Mouse (Mus musculus) heart, embryonic 16.5 days (tissue): ENCODE measurements around the gene Gcdh. TPM values are rescaled to one million over a fixed set of nuclear protein-coding genes. Genes with fewer than 3 reads are reported as not detected.

ENCODE experiments used
- ATAC-seq: fragments of 200-750 bp; cut with Nextera tagmentation; replicated peaks from 2 replicates; pipeline ENCODE4 v1.8.0; 2017; ENCODE audit warnings: moderate number of reproducible peaks; ENCODE audit not compliant: insufficient read depth, low FRiP score; ENCODE audit errors: extremely low read depth
- H3K27ac ChIP-seq: fragments of 300-500 bp; sonication (generic); 2 replicates; pipeline ENCODE4 v1.5.1; 2014; ENCODE audit warnings: mild to moderate bottlenecking, low read length, control low read depth, moderate library complexity
- H3K27me3 ChIP-seq: fragments of 300-500 bp; sonication (generic); 2 replicates; pipeline ENCODE4 v1.6.1; 2014; ENCODE audit warnings: low read length, mixed read lengths; ENCODE audit not compliant: control insufficient read depth, insufficient read depth
- H3K36me3 ChIP-seq: fragments of 300-500 bp; sonication (generic); 2 replicates; pipeline ENCODE4 v1.6.1; 2014; ENCODE audit not compliant: control insufficient read depth, insufficient read depth
- H3K4me1 ChIP-seq: fragments of 300-500 bp; sonication (generic); 2 replicates; pipeline ENCODE4 v1.6.1; 2014; ENCODE audit warnings: low read length, mixed read lengths; ENCODE audit not compliant: control insufficient read depth, insufficient read depth
- H3K4me2 ChIP-seq: fragments of 300-500 bp; sonication (generic); 2 replicates; pipeline ENCODE4 v1.6.1; 2014; ENCODE audit warnings: low read depth, mild to moderate bottlenecking, control low read depth, low read length
- H3K4me3 ChIP-seq: fragments of 300-500 bp; sonication (generic); 2 replicates; pipeline ENCODE4 v1.5.1; 2014; ENCODE audit warnings: mild to moderate bottlenecking, control low read depth, low read length
- H3K9ac ChIP-seq: fragments of 300-500 bp; sonication (generic); 2 replicates; pipeline ENCODE4 v1.6.1; 2014; ENCODE audit warnings: low read length, control low read depth
- H3K9me3 ChIP-seq: fragments of 300-500 bp; sonication (generic); replicated peaks from 2 replicates; pipeline ENCODE4 v1.6.1; 2016; ENCODE audit warnings: low read length; ENCODE audit not compliant: control insufficient read depth
- WGBS: fragments of 180-500 bp; shearing (Covaris S2); extraction: QIAGEN DNeasy Blood & Tissue Kit; methylation state at CpG from one replicate; pipeline ENCODE4 v1.1.7; 2014; 5-methylcytosine and 5-hydroxymethylcytosine counted together
- polyA plus RNA-seq: library from polyadenylated mRNA; unstranded; fragments of >200 nt; fragmentation: Nextera tagmentation; extraction: Ambion mirVana; gene quantifications from 2 replicates; pipeline ENCODE4 v1.2.1, GENCODE M21; 2015

The Gcdh gene
- polyA plus RNA-seq, 1 experiment from 2014 or later, result 43.1 TPM

DNA sequence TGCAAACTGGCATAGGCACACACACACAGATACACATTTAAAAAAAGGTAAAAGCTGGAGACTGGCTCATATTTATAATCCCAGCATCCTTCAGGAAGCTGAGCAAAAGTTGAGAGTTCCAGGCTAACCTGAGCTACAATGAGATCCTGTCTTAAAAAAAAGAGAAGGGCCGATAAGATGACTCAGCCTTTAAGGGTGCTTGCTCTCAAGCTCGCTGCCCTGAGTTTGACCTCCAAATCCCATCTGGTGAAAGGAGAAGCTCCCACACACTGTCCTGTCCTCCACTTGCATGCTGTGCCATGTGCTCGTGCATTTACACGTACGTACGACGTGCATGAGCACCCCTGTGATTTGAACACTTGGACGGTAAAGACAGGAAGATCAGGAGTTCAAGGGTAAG lies 13.8 kb upstream of the Gcdh start:
- WGBS, result 71% methylated on average over 8 of the region's 8 CpGs

DNA sequence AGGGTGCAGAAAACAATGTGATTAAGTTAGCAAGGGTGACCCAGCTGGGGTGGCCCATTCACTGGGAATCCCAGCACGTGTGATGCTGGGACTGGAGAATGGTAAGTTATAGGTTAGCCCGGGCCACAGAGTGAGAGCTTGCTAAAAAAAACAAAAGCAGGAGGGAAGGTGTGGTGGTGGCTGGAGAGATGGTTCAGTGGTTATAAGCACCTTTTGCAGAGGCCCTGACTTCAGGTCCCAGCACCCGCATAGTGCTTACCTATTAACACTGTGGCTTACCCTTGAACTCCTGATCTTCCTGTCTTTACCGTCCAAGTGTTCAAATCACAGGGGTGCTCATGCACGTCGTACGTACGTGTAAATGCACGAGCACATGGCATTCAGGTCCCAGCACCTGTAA lies 13.3 kb upstream of the Gcdh start:
- Histone ChIP-seq H3K4me1 (0 out of 2 replicates have a peak, but pooled peaks cover 7% of the 10 kb centered on the region), H3K27ac (no peak overlapping the region), H3K27me3 (peaks cover 29% of the 10 kb centered on the region), H3K36me3 (no peaks in the 10 kb centered on the region), H3K9ac (no peak overlapping the region), H3K9me3 (no peaks in the 10 kb centered on the region), H3K4me2 (no peak overlapping the region), H3K4me3 (no peak overlapping the region)
- 93% methylated on average over 9 of the region's 9 CpGs for WGBS
- ATAC-seq, result no peak

More for the DNA sequence above, 13.8 kb upstream of the Gcdh start:
- Histone ChIP-seq H3K4me3 (no peak overlapping the region), H3K4me1 (peaks cover 7% of the 10 kb centered on the region; the same call in 1 of the 2 replicates), H3K4me2 (no peak overlapping the region), H3K9me3 (no peaks in the 10 kb centered on the region), H3K36me3 (no peaks in the 10 kb centered on the region), H3K27me3 (peaks cover 33% of the 10 kb centered on the region), H3K9ac (no peak overlapping the region), H3K27ac (no peak overlapping the region)
- no peak for ATAC-seq

DNA sequence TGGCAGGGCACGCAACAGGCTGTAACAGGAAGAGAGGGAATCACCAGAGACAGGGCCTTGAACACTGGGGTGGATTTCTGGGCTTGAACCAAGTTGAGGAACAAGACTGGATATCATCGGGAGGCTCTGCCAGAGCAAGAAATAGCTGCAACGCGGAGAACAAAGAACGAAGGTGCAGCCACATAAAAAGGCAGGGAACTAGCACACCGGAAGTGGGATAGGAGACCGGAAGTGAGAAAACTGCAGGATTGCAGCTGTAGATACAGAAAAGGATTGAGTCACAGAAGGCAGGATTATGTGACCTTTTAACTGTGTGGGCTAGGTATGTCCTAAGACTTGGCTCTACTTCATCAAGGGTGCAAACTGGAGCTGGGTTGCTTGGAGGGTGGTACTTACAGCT lies 10.6 kb upstream of the Gcdh start:
- no peak for ATAC-seq
- H3K9me3 ChIP-seq, result no peaks in the 10 kb centered on the region
- H3K4me1 ChIP-seq, result 0 out of 2 replicates have a peak, but pooled peaks cover 7% of the 10 kb centered on the region
- peaks cover 8% of the 10 kb centered on the region for H3K27me3 ChIP-seq
- H3K36me3 ChIP-seq, result no peaks in the 10 kb centered on the region
- no peak overlapping the region for H3K4me2 ChIP-seq
- 79% methylated on average over 7 of the region's 7 CpGs for WGBS
- no peak overlapping the region for H3K9ac ChIP-seq
- H3K4me3 ChIP-seq, result no peak overlapping the region
- H3K27ac ChIP-seq, result no peak overlapping the region

DNA sequence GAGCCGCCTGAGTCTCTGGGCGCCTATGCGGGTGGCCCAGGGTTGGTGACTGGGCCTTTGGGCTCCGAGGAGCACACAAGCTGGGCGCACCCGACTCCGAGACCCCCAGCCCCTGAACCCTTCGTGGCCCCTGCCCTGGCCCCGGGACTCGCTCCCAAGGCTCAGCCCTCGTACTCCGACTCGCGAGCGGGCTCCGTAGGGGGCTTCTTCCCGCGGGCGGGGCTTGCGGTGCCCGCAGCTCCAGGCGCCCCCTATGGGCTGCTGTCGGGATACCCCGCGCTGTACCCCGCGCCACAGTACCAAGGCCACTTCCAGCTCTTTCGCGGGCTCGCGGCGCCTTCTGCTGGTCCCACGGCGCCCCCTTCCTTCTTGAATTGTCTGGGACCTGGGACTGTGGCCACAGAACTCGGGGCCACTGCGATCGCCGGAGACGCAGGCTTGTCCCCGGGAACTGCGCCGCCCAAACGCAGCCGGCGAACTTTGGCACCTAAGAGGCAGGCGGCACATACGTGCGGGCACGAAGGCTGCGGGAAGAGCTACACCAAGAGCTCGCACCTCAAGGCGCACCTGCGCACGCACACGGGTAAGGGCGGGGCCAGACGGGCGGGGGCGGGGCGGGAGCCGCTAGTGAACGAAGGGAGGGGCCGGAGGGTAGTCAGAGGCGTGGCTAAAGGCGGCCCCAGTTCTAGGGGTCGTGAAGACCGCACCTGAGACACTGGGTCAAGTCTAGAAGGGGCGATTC lies 9.4 kb upstream of the Gcdh start:
- Histone ChIP-seq H3K36me3 (no peaks in the 10 kb centered on the region), H3K27me3 (peaks cover 4% of the 10 kb centered on the region), H3K9ac (peak overlapping the region; percentile 85), H3K27ac (no peak overlapping the region), H3K4me1 (0 out of 2 replicates have a peak, but pooled peaks cover 4% of the 10 kb centered on the region), H3K4me2 (peak overlapping the region; percentile 100), H3K4me3 (peak overlapping the region; percentile 77), H3K9me3 (no peaks in the 10 kb centered on the region)
- under 1% methylated on average over 68 of the region's 68 CpGs for WGBS
- peak; percentile 90 for ATAC-seq

DNA sequence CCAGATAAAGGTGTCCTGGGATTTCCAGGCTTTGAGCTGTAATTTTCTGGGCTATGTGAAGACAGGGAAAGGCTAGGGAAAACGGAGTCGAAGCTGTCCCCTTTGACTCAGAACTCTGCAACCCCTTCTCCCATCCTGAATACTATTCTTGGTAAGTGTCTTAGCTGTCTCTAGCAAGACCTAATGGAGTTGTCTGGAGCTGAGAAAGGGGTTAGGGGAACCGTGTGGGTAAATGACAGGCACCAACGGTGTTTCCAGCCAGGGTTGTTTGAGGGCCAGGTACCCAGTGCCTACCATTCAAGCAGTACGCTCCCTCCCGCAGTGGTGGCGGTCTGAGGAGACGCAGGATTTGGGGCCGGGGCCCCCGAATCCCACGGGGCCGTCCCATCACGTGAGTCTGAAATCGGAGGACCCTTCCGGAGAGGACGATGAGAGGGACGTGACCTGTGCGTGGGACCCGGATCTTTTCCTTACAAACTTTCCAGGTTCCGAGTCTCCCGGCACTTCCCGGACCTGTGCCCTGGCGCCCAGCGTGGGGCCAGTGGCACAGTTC lies 8.7 kb upstream of the Gcdh start:
- ATAC-seq, result 0 out of 2 replicates have a peak, but pooled peaks have one; percentile 1
- Histone ChIP-seq H3K27ac (no peak overlapping the region), H3K4me1 (0 out of 2 replicates have a peak, but pooled peaks cover 4% of the 10 kb centered on the region), H3K36me3 (no peaks in the 10 kb centered on the region), H3K27me3 (peaks cover 4% of the 10 kb centered on the region), H3K4me2 (peak overlapping the region; percentile 100), H3K4me3 (peak overlapping the region; percentile 77), H3K9ac (peak overlapping the region; percentile 85), H3K9me3 (no peaks in the 10 kb centered on the region)
- WGBS, result 4% methylated on average over 24 of the region's 24 CpGs

DNA sequence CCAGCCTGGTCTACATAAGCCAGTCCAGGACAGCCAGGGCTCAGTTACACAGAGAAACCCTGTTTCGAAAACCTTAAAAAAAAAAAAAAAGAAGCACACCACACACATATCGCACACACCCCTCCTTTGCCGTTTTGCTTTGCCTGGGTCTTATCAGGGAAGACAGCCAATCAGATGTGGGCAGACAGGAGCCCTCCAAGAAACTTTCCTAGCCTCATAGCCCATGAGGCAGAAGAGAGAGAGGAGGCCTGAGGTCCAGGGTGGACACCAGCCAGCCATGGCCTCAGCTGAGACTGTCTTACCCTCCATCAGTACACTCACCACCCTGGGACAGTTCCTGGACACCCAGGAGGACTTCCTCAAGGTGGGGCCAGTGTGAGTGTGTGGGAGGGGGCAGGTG lies 8.0 kb upstream of the Gcdh start, which contains the start of gene Klf1:
TSS of gene Klf1 (plus strand) at position 177 of the 400 bp plus-strand sequence.
- peaks cover 4% of the 10 kb centered on the region for H3K27me3 ChIP-seq
- WGBS, result 56% methylated on average over 3 of the region's 3 CpGs
- ATAC-seq, result no peak
- H3K4me3 ChIP-seq, result peak within 1 kb of the TSS; percentile 77
- H3K4me2 ChIP-seq, result peak within 1 kb of the TSS; percentile 100
- peak within 1 kb of the TSS; percentile 85 for H3K9ac ChIP-seq
- H3K9me3 ChIP-seq, result no peaks in the 10 kb centered on the region
- H3K4me1 ChIP-seq, result 0 out of 2 replicates have a peak, but pooled peaks cover 4% of the 10 kb centered on the region
- no peaks in the 10 kb centered on the region for H3K36me3 ChIP-seq
- no peak within 1 kb of the TSS for H3K27ac ChIP-seq

DNA sequence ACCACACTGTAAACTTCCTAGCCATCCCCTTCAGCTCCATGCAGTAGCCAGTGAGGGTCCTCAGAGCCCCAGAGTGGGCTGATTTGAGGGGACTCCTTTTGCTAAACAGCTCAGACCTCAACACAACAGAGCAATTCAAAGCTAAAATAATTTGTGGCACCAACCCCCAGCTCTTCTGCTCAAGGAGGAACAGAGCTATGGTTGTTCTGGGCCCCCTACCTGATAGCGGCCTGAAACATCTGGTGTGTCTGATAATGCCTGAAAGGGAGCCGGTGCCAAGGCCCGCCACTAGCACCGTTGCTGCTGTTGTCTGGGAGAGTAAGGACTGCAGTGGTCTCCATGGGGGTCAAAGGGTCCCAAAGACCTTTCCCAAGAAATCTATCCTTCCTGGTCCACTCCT lies 7.3 kb upstream of the Gcdh start:
- no peaks in the 10 kb centered on the region for H3K36me3 ChIP-seq
- H3K4me2 ChIP-seq, result no peak overlapping the region
- 0 out of 2 replicates have a peak, but pooled peaks cover 4% of the 10 kb centered on the region for H3K4me1 ChIP-seq
- no peak overlapping the region for H3K4me3 ChIP-seq
- no peaks in the 10 kb centered on the region for H3K9me3 ChIP-seq
- 35% methylated on average over 4 of the region's 4 CpGs for WGBS
- no peak overlapping the region for H3K9ac ChIP-seq
- ATAC-seq, result no peak
- no peak overlapping the region for H3K27ac ChIP-seq
- peaks cover 4% of the 10 kb centered on the region for H3K27me3 ChIP-seq

DNA sequence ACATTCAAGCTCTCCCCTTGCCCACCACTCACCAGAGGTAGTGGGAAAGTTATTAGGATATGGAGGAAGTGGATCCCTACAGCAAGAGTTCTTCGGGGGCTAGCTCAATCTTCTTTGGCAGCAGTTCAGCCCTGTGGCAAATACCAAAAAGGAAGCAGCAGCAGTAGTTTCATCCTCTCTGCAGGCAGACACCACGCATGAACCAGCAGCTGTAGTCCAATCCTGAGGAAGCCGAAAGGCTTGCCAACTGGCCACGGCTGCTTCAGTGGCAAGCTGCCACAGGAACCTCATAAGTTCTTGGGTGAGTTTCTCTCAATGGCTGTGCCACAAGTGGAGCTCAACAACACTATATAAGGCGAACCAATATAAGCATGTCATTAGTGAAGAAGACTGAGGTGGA lies 2.2 kb upstream of the Gcdh start:
- Histone ChIP-seq H3K27me3 (no peaks in the 10 kb centered on the region), H3K4me1 (peaks cover 10% of the 10 kb centered on the region; the same call in 1 of the 2 replicates), H3K9ac (no peak overlapping the region), H3K9me3 (no peaks in the 10 kb centered on the region), H3K4me3 (no peak overlapping the region), H3K36me3 (peaks cover under 1% of the 10 kb centered on the region; the same call in 1 of the 2 replicates), H3K4me2 (no peak overlapping the region), H3K27ac (no peak overlapping the region)
- no peak for ATAC-seq
- 76% methylated on average over 5 of the region's 5 CpGs for WGBS
